Mouse (Mus musculus) CH12.LX (cell line): ENCODE results near the gene Eml1.

Experiments
- MAFK ChIP-seq: IDR thresholded peaks from 2 replicates; pipeline ENCODE4 v1.6.1; 2011; ENCODE audit warnings: low read length, improper control_type of control experiment; ENCODE audit not compliant: insufficient replicate concordance
- POLR2A ChIP-seq: IDR thresholded peaks from 2 replicates; pipeline ENCODE4 v1.6.1; 2011; ENCODE audit warnings: low read depth, mild to moderate bottlenecking, improper control_type of control experiment, low read length
- RAD21 ChIP-seq: IDR thresholded peaks from 2 replicates; pipeline ENCODE4 v1.6.1; 2011; ENCODE audit warnings: low read depth, mild to moderate bottlenecking, low read length, improper control_type of control experiment, moderate library complexity

DNA sequence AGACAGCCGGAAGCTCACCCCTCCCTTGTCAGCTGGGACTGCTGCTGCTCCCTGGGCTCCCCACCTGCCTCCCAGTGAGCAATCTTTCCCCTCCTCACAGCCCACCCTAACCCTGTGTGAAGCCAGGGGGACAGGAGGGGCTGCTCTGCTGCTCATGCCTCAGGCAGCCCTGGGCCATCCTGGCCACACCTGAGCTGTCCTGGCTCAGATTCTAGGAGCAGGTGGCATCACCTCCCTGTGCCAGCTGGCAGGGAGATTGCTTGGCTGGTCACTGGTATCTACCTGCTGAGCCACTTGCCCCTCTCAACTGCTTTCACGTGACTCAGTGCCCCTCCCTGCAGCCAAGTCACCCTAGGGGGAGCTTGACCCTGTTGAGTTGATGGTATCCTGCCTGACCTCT, 16.5 kb upstream of the Eml1 start:
- TF ChIP-seq POLR2A (no peak), RAD21 (no peak), MAFK (no peak)
